Mouse (Mus musculus) neural tube, postnatal 0 days (tissue): ENCODE data around the gene Oas2. TPM values are rescaled to one million over a fixed set of nuclear protein-coding genes. Genes with fewer than 3 reads are reported as not detected.

Source experiments
- polyA plus RNA-seq: library from polyadenylated mRNA; unstranded; fragments of >200 nt; fragmentation: Nextera tagmentation; extraction: Ambion mirVana; gene quantifications from 2 replicates; pipeline ENCODE4 v1.2.1, GENCODE M21; 2015

Oas2 gene
- 0.48 and 0.66 TPM in 2 replicates for polyA plus RNA-seq

DNA sequence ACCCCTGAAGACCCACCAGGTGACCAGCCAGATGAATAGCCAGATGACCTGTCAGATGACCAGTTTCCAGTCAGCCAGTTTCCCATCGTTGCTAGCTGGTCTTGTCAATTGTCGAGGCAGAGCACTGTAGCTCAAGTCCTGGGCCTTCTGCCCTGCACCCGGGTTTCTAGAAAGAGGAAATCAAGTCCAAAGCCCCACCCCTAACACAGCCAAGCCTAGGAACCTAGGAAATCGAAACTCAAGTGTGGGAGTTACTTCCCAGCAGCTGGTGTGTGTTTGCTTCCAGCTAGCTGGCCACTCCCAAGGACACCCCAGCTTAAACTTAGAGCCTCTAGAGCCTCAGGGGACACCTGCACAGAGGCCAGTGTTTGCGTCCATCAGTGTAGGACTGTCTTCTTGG, at the start of gene Oas2:
Gene Oas2, minus strand, starts transcription at position 166 of the 400 bp plus-strand sequence.

DNA sequence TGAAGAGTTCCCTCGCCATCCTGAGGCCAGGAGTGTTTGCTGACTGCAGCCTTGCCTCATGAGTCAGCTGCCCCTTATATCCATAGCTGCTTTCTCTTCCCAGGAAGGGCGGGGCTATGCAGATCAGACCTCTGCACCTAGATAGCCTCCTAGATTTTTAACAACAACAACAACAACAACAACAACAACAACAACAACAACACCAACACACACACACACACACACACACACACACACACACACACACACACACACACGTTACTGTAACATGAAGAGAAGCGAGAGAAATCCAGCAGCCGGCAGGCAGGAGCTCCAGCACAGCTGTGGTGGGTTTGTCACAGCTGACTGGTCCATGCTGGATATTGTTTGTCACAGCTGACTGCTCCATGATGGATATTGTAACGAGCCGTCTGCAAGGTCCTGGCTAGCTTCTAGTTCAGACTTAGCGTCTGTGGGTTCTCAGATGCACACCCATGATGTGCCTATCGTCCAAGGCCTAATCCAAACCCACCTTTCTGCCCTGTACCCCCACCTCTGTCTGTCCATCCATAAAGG, 45.9 kb upstream of the Oas2 start, which contains the start of gene Oas1e:
Gene Oas1e, minus strand, starts transcription at position 51 of the 555 bp plus-strand sequence.

DNA sequence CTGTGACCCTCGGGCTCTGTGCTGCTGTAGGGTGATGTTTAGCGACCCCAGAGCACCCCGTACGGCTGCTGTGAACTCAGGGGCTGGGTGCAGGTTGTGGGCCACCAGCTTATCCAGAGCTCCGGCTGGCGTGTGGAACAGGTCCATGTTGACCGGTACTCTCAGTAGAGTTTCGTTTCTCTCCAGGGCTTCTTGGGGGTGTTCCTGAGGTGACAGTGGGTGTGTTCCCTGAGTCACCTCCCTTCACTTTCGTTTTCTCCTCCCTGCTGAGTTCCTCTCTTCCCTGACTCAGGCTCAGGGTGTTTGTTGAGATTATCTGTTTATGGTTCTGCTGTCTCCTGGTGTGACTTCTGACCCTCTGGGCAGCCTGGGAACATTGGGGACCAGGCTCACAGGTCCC, 27.8 kb upstream of the Oas2 start, which contains the start of gene Oas3:
Gene Oas3, minus strand, starts transcription at position 184 of the 400 bp plus-strand sequence.

DNA sequence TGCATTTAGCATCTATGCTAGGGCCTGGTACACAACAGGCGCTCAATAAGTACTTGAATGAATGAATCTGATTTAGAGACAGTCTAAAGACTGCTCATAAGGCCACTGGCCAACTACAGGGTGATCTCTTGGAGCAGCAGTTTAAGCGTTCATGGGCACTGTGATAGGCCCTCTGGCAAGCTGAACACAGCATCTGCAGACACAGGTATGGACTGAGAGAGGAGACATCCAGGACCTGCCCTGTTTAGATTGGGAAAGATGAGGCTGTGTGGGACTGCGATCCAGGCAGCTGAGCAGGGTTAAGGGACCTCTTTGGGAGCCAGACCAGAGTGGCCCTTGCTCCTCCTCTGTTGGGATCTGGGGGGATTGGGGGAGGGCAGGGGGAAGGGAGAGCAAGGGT, 37.8 kb downstream of the Oas2 start, which contains the start of gene Dtx1:
Gene Dtx1, minus strand, starts transcription at position 101 of the 400 bp plus-strand sequence.

Other genes starting within 250 kb of the Oas2 start
- 64.6 and 67.7 TPM in 2 replicates for gene Plbd2, start 246.2 kb downstream of the Oas2 start, polyA plus RNA-seq
- gene Slc8b1, start 238.7 kb downstream of the Oas2 start, polyA plus RNA-seq = 3.4 and 3.6 TPM in 2 replicates
- gene Tpcn1, start 161.2 kb downstream of the Oas2 start, polyA plus RNA-seq = 21.8 and 23.6 TPM in 2 replicates
- gene Iqcd, start 160.8 kb downstream of the Oas2 start, polyA plus RNA-seq = 1.1 and 1.2 TPM in 2 replicates
- 34.9 and 36.0 TPM in 2 replicates for gene Rita1, start 137.3 kb downstream of the Oas2 start, polyA plus RNA-seq
- 26.9 and 28.1 TPM in 2 replicates for gene Ddx54, start 137.1 kb downstream of the Oas2 start, polyA plus RNA-seq
- gene Cfap73, start 115.6 kb downstream of the Oas2 start, polyA plus RNA-seq = 1.0 and 1.2 TPM in 2 replicates
- 1.5 and 2.8 TPM in 2 replicates for gene Rasal1, start 101.0 kb downstream of the Oas2 start, polyA plus RNA-seq
- gene Dtx1, start 37.9 kb downstream of the Oas2 start, polyA plus RNA-seq = 61.0 and 64.5 TPM in 2 replicates
- gene Oas3, start 27.8 kb upstream of the Oas2 start, polyA plus RNA-seq = 0.50 and 0.59 TPM in 2 replicates
- gene Oas1e, start 45.7 kb upstream of the Oas2 start, polyA plus RNA-seq = 0.28 and 0.41 TPM in 2 replicates
- 0.42 and 0.83 TPM in 2 replicates for gene Oas1c, start 62.7 kb upstream of the Oas2 start, polyA plus RNA-seq
- gene Oas1f, start 97.5 kb upstream of the Oas2 start, polyA plus RNA-seq = not detected in 2 replicates
- gene Oas1h, start 111.6 kb upstream of the Oas2 start, polyA plus RNA-seq = not detected in 2 replicates
- gene Oas1g, start 137.8 kb upstream of the Oas2 start, polyA plus RNA-seq = 0.19 and 0.68 TPM in 2 replicates
- gene Oas1a, start 157.7 kb upstream of the Oas2 start, polyA plus RNA-seq = 1.9 and 2.8 TPM in 2 replicates
- 0.18 and 0.22 TPM in 2 replicates for gene Oas1d, start 164.7 kb upstream of the Oas2 start, polyA plus RNA-seq